In genomic region chr6:61329593-61330540, GRCm38 (mm10) we compare ENCODE assay signal across 16 mouse cellular contexts.
A peak's percentile ranks its signal among the peaks of the same experiment; 100 is the strongest.
DNase-seq lines count a peak whose midpoint lies in the region; ATAC-seq and TF ChIP-seq lines count a peak whose summit lies in the region.
"Had no signal": no experiment of that assay in that cellular context is flagged by ENCODE, and none has a peak within 500 bp of the region (broad histone marks: within the 10 kb centered on the region; RNA-seq: fewer than 3 reads in every experiment).

No protein-coding gene starts in this region.

- peak overlapping the region; percentile 42 for H3K4me2 ChIP-seq in forebrain, postnatal 0 days (ENCODE audit: low read depth)
- H3K4me2 ChIP-seq in hindbrain, postnatal 0 days (ENCODE audit: low read depth, low read length), result peak overlapping the region; percentile 41
- no peak overlapping the region for H3K4me2 ChIP-seq in heart, embryonic 11.5 days
- H3K4me2 ChIP-seq: neural tube, embryonic 12.5 days had no signal

- no peaks in the 10 kb centered on the region for H3K4me1 ChIP-seq in forebrain, postnatal 0 days (ENCODE audit: insufficient read depth)
- H3K4me1 ChIP-seq in hindbrain, postnatal 0 days (ENCODE audit: insufficient read depth, low read length), result no peaks in the 10 kb centered on the region
- H3K4me1 ChIP-seq in heart, adult 2 months (ENCODE audit: control insufficient read depth, insufficient read depth, low read length), result no peaks in the 10 kb centered on the region
- H3K4me1 ChIP-seq in heart, embryonic 11.5 days (ENCODE audit: control insufficient read depth, insufficient read depth, low read length), result no peaks in the 10 kb centered on the region
- H3K4me1 ChIP-seq: neural tube, embryonic 12.5 days had no signal

- peak; percentile 66; the same call in 1 of the 2 replicates for ATAC-seq in forebrain, postnatal 0 days
- peak; percentile 53; the same call in 1 of the 2 replicates for ATAC-seq in hindbrain, postnatal 0 days
- no peak for ATAC-seq in heart, embryonic 11.5 days (replicated peaks; ENCODE audit: insufficient number of reproducible peaks, low FRiP score, low TSS enrichment)

- H3K9ac ChIP-seq in forebrain, postnatal 0 days, result peak overlapping the region; percentile 18; the same call in 1 of the 2 replicates
- H3K9ac ChIP-seq in hindbrain, postnatal 0 days (replicated peaks; ENCODE audit: low read length), result no peak overlapping the region
- H3K9ac ChIP-seq in heart, adult 2 months (ENCODE audit: low read depth, low read length), result no peak overlapping the region
- no peak overlapping the region for H3K9ac ChIP-seq in heart, embryonic 11.5 days (ENCODE audit: low read depth, low read length)
- H3K9ac ChIP-seq: neural tube, embryonic 12.5 days had no signal

- H3K36me3 ChIP-seq in forebrain, postnatal 0 days (ENCODE audit: insufficient read depth), result no peaks in the 10 kb centered on the region
- H3K36me3 ChIP-seq in hindbrain, postnatal 0 days (ENCODE audit: insufficient read depth, low read length), result no peaks in the 10 kb centered on the region
- no peaks in the 10 kb centered on the region for H3K36me3 ChIP-seq in heart, adult 2 months (ENCODE audit: control insufficient read depth, insufficient read depth, low read length)
- H3K36me3 ChIP-seq in heart, embryonic 11.5 days (ENCODE audit: control insufficient read depth, insufficient read depth, low read length), result no peaks in the 10 kb centered on the region
- H3K36me3 ChIP-seq: neural tube, embryonic 12.5 days had no signal

- TF ChIP-seq POLR2A in heart, adult 2 months (IDR thresholded peaks at IDR 0.05; ENCODE audit: insufficient read depth, low read depth, low read length), result no peak

- H3K79me2 ChIP-seq in heart, adult 2 months (replicated peaks; ENCODE audit: control insufficient read depth, insufficient read depth, low read length), result no peaks in the 10 kb centered on the region

- H3K27ac ChIP-seq in forebrain, postnatal 0 days (ENCODE audit: low read depth, low read length), result no peak overlapping the region
- 0 out of 2 replicates have a peak overlapping the region, but pooled peaks have one; percentile 2 for H3K27ac ChIP-seq in hindbrain, postnatal 0 days
- H3K27ac ChIP-seq in heart, adult 2 months, result no peak overlapping the region
- no peak overlapping the region for H3K27ac ChIP-seq in heart, embryonic 11.5 days (ENCODE audit: low read depth, low read length)
- H3K27ac ChIP-seq: neural tube, embryonic 12.5 days had no signal

- TF ChIP-seq CTCF in forebrain, postnatal 0 days (IDR thresholded peaks at IDR 0.05; ENCODE audit: low read depth), result no peak
- TF ChIP-seq CTCF in hindbrain, postnatal 0 days (IDR thresholded peaks at IDR 0.05; ENCODE audit: low read depth), result no peak
- no peak for TF ChIP-seq CTCF in heart, adult 2 months (IDR thresholded peaks at IDR 0.05)

- H3K27me3 ChIP-seq in forebrain, postnatal 0 days (ENCODE audit: insufficient read depth, low read length), result no peaks in the 10 kb centered on the region
- H3K27me3 ChIP-seq in hindbrain, postnatal 0 days (ENCODE audit: insufficient read depth, low read length), result no peaks in the 10 kb centered on the region
- no peaks in the 10 kb centered on the region for H3K27me3 ChIP-seq in heart, adult 2 months (ENCODE audit: control insufficient read depth, insufficient read depth, low read length)
- no peaks in the 10 kb centered on the region for H3K27me3 ChIP-seq in heart, embryonic 11.5 days (ENCODE audit: control insufficient read depth, insufficient read depth, low read length)
- H3K27me3 ChIP-seq: neural tube, embryonic 12.5 days had no signal

- TF ChIP-seq EP300 in heart, adult 2 months (IDR thresholded peaks at IDR 0.05; ENCODE audit: insufficient read depth, low read depth, low read length), result no peak

- intact Hi-C loops in heart, adult 2 months (cut with DNase I), result no loop called here

- WGBS in forebrain, postnatal 0 days, result 37% methylated on average over 15 of the region's 15 CpGs
- WGBS in hindbrain, postnatal 0 days, result 43% methylated on average over 15 of the region's 15 CpGs
- 76% methylated on average over 15 of the region's 15 CpGs for WGBS in heart, adult 2 months
- 69% methylated on average over 15 of the region's 15 CpGs for WGBS in heart, embryonic 11.5 days (ENCODE audit: insufficient replicate concordance)

- peak overlapping the region; percentile 17 for H3K4me3 ChIP-seq in forebrain, postnatal 0 days (ENCODE audit: low read depth, low read length)
- peak overlapping the region; percentile 15; the same call in 1 of the 2 replicates for H3K4me3 ChIP-seq in hindbrain, postnatal 0 days (ENCODE audit: low read length)
- H3K4me3 ChIP-seq in heart, adult 2 months, result no peak overlapping the region
- no peak overlapping the region for H3K4me3 ChIP-seq in heart, embryonic 11.5 days (ENCODE audit: low read depth, low read length)
- H3K4me3 ChIP-seq: neural tube, embryonic 12.5 days had no signal

- H3K9me3 ChIP-seq in forebrain, postnatal 0 days (ENCODE audit: low read length), result no peaks in the 10 kb centered on the region
- no peaks in the 10 kb centered on the region for H3K9me3 ChIP-seq in hindbrain, postnatal 0 days (ENCODE audit: low read length)
- H3K9me3 ChIP-seq in heart, embryonic 11.5 days (replicated peaks; ENCODE audit: control insufficient read depth, low read length), result no peaks in the 10 kb centered on the region
- H3K9me3 ChIP-seq: neural tube, embryonic 12.5 days had no signal

- DNase-seq in R1 (ENCODE audit: low read depth, low spot score), result peak; percentile 19
- DNase-seq in brain, adult 2 months (ENCODE audit: low read depth, low spot score), result peak; percentile 19
- DNase-seq in forebrain, postnatal 0 days, result peak; percentile 13
- DNase-seq in hindbrain, postnatal 0 days (ENCODE audit: low spot score), result peak; percentile 20
- DNase-seq in heart, adult 2 months, result no peak
- no peak for DNase-seq in Muller cell, postnatal 12 days (ENCODE audit: inconsistent ontology term)
- DNase-seq in thymus, postnatal 36 days, result no peak
- DNase-seq: adrenal gland, adult 2 months; cerebellum, adult 18-20 months; heart, adult 18-20 months; kidney, postnatal 4 days; lung, adult 2 months; lung, postnatal 36 days; thymus, postnatal 25 days had no signal

Comparison
In these comparisons a context has a peak if more than half of its experiments do, and no peak if none do; other contexts are left out.
1. DNase-seq: peak in R1 (single experiment), brain, adult 2 months (single experiment), forebrain, postnatal 0 days (single experiment) and hindbrain, postnatal 0 days (single experiment); none in heart, adult 2 months (0 of 2), Muller cell, postnatal 12 days (single experiment) and thymus, postnatal 36 days (0 of 2).
2. H3K4me3 ChIP-seq: peak in forebrain, postnatal 0 days (single experiment) and hindbrain, postnatal 0 days (single experiment); none in heart, adult 2 months (single experiment) and heart, embryonic 11.5 days (single experiment).